Mouse (Mus musculus): ENCODE results near the gene Ntrk3.

DNA sequence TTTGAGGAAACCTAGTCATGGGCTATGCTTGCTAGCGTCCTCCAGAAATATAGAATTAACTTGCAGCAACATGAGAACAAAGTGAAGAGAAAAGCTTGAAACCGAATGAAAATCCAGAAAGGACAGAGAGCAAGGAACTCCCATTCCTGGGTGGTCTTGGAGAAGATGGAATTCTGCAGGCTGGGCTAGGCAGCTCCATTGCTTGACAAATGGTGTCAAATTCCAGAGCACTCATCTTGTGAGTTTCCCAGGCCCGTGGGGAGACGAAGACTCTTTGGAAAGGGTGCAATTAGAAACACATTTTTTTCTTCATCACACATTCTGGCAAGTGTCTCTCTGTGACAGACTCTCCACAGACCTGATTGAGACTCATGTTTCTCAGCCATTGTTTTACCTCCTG is 479.7 kb downstream of the Ntrk3 start:
- no peak for TF ChIP-seq POLR2A (IDR thresholded peaks at IDR 0.05; ENCODE audit: borderline replicate concordance, extremely low read depth, low read depth, low read length)
- TF ChIP-seq CTCF (IDR thresholded peaks at IDR 0.05; ENCODE audit: insufficient read depth, low read length), result no peak

All from lung, adult 2 months (tissue).